Mouse (Mus musculus): ENCODE data around the gene Wdr46. TPM values are rescaled to one million over a fixed set of nuclear protein-coding genes. Genes with fewer than 3 reads are reported as not detected.

Wdr46 gene
- polyA plus RNA-seq, 1 experiment from 2014 or later: 20.1 TPM

DNA sequence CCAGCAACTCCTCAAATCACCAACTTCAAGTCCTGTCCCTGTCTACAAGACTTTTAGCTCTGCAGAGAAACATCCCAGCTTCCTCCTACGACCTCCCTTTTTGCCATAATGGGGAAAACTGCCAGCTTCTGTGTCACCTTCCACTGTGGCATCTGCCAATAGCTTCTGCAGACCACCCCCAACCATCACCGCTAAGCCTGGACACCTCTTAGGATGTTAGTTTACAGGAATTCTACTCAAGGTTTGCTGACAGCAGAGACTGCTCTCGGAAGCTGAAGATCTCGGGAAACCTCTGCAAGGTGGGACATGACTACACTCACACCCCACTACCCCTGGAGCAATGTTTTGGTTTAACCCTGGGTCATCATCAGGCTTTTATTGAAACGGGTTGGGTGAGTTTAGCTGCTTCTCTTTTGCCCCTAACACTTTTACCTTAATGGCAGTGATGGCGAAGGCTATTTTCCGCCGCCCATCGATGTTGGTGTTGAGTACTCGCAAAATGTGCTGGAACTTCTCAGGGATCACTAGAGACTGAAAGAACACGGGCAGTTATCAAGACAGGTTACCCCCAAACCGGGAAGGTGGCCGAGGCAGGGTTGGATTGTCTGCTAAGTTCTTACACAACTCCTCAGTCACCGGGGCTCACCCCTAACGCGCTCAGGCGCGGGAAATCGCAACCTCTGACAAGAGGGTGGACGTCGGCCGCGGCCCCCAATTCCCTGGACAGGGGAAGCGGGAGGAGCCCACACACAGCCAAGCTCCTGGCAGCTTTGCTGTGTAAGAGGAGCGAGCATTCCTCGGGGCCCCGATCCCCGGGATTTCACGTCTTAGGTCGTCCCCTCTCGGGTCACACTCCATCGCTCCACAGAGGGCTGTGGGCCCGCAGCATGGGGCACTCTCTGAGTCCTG lies 14.4 kb downstream of the Wdr46 start:
- H3K27me3 ChIP-seq (ENCODE audit: insufficient read depth, low read length): no peaks in the 10 kb centered on the region
- H3K36me3 ChIP-seq (ENCODE audit: insufficient read depth, low read length): peaks cover 30% of the 10 kb centered on the region
- under 1% methylated on average over 33 of the region's 33 CpGs for WGBS
- peaks cover 29% of the 10 kb centered on the region for H3K4me1 ChIP-seq (replicated peaks; ENCODE audit: insufficient read depth, low read length)
- no peaks in the 10 kb centered on the region for H3K9me3 ChIP-seq (replicated peaks; ENCODE audit: low read length)
- peak overlapping the region; percentile 94 for H3K4me3 ChIP-seq (replicated peaks; ENCODE audit: low read depth, low read length)
- no peak; the same call in 1 of the 2 replicates for ATAC-seq (replicated peaks; ENCODE audit: low FRiP score, low read depth)
- H3K9ac ChIP-seq (ENCODE audit: low read depth, low read length): peak overlapping the region; percentile 94
- DNase-seq (ENCODE audit: low spot score): peak; percentile 42
- no peak for TF ChIP-seq CTCF (IDR thresholded peaks at IDR 0.05; ENCODE audit: low read depth)
- H3K4me2 ChIP-seq (ENCODE audit: low read length): peak overlapping the region; percentile 80
- H3K27ac ChIP-seq: peak overlapping the region; percentile 91

DNA sequence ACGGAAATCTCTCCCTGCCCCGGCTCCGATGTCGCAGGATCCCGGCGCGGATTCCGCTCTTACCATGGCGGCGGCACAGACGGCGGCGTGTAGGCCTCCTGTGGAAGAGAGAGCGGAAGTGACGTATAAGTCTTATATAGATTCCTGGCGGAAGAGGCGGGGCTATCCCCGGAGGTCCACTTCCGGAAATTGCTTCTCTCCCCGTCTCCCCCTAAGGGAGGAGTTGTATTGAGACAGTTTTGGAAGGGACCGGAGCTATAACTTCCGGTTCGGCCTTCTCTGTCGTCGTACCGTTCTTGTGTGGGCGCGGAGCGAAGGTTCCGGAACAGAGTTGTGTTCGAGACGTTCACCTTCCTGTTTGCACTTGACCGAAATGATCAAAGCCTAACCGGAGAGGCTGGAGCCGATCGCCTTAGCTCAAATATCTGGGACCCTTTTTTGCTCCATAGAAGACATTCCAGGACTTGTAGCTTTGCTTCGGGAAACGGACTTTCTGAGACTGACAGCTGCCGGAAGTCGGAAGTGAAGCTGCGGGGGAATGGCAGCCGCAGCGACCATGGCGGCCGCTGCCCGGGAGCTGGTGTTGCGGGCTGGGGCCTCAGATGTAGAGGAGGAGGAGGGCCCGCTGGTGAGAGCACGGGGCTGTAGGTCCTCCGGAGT lies 15.2 kb downstream of the Wdr46 start, which contains the start of the genes Vps52 and Rps18:
Gene Vps52, plus strand, starts transcription at position 258 of the 660 bp plus-strand sequence.
Gene Rps18, minus strand, starts transcription at position 447 of the 660 bp plus-strand sequence.
- WGBS: under 1% methylated on average over 50 of the region's 50 CpGs

DNA sequence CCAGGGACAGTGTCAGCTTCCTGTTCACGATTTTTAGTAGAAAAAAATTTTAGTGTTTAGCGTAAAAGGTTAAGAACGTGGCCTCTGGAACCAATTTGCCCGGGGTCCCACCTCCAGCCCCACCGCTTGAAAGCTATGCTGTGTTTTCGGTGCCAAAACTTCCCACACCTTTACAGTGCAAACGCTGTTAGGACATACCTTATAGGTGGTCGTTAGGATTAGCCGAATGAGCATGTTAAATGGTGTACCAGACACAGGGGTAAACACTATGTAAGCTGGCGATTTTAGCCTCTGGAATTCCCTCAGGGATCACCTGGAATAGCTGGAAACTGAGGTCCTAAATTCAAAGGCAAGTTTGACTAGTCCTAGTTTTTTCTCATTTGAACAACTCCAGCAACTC lies 15.9 kb downstream of the Wdr46 start:
- DNase-seq (ENCODE audit: low spot score) (no peak), ATAC-seq (replicated peaks; ENCODE audit: low FRiP score, low read depth) (no peak)
- Histone ChIP-seq H3K4me2 (ENCODE audit: low read length) (peak overlapping the region; percentile 84), H3K27ac (peak overlapping the region; percentile 91), H3K4me1 (replicated peaks; ENCODE audit: insufficient read depth, low read length) (peaks cover 23% of the 10 kb centered on the region), H3K4me3 (replicated peaks; ENCODE audit: low read depth, low read length) (peak overlapping the region; percentile 94), H3K9ac (ENCODE audit: low read depth, low read length) (peak overlapping the region; percentile 84), H3K9me3 (replicated peaks; ENCODE audit: low read length) (no peaks in the 10 kb centered on the region), H3K27me3 (ENCODE audit: insufficient read depth, low read length) (no peaks in the 10 kb centered on the region), H3K36me3 (ENCODE audit: insufficient read depth, low read length) (peaks cover 38% of the 10 kb centered on the region)
- WGBS: 6% methylated on average over 10 of the region's 10 CpGs
- no peak for TF ChIP-seq CTCF (IDR thresholded peaks at IDR 0.05; ENCODE audit: low read depth)

More for the DNA sequence above, 15.2 kb downstream of the Wdr46 start, which contains the start of the genes Vps52 and Rps18:
- Histone ChIP-seq H3K27me3 (ENCODE audit: insufficient read depth, low read length) (no peaks in the 10 kb centered on the region), H3K36me3 (ENCODE audit: insufficient read depth, low read length) (peaks cover 33% of the 10 kb centered on the region), H3K4me2 (ENCODE audit: low read length) (peak within 1 kb of the TSS; percentile 84), H3K9ac (ENCODE audit: low read depth, low read length) (peak within 1 kb of the TSS; percentile 94), H3K4me1 (replicated peaks; ENCODE audit: insufficient read depth, low read length) (peaks cover 26% of the 10 kb centered on the region), H3K9me3 (replicated peaks; ENCODE audit: low read length) (no peaks in the 10 kb centered on the region), H3K4me3 (replicated peaks; ENCODE audit: low read depth, low read length) (peak within 1 kb of the TSS; percentile 94), H3K27ac (peak within 1 kb of the TSS; percentile 91)
- TF ChIP-seq CTCF (IDR thresholded peaks at IDR 0.05; ENCODE audit: low read depth): peak; percentile 42
- DNase-seq (ENCODE audit: low spot score) (peak; percentile 99), ATAC-seq (replicated peaks; ENCODE audit: low FRiP score, low read depth) (peak; percentile 81)

DNA sequence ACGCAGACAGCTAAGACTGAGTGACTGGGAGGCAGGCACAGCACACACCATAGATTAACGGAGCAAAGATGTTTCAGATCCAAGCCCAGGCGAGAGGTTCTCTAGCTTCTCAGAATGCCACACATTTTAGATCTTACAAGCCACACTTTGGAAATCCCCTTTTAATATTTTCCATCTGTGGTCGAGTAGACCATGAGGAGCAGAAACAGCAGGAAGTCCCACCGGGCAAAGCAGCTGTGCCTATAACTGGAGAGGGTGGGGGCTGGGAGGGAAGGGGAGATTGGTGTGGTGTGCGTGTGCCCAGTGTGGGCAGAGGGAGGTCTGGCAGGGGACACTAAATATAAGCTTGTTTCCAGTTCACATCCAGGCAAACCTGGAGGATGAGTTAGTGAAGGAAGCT lies 17.0 kb downstream of the Wdr46 start:
- WGBS: 89% methylated on average over 6 of the region's 6 CpGs
- no peak overlapping the region for H3K4me3 ChIP-seq (replicated peaks; ENCODE audit: low read depth, low read length)

DNA sequence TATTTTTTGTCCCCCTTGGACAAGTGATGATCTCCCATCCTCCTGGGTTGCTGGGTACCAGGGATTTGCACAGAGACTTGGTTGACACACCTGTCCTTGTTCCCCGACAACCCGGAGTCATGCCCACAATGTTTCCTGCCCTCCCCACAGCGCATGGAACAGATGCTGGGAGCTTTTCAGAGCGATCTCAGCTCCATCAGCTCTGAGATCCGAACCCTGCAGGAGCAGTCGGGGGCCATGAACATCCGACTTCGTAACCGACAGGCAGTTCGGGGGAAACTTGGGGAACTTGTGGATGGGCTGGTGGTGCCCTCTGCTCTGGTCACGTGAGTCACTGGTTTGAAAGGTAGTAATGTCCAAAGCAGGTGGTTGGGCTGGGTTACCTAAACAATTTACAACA lies 18.0 kb downstream of the Wdr46 start:
- peaks cover 48% of the 10 kb centered on the region for H3K36me3 ChIP-seq (ENCODE audit: insufficient read depth, low read length)
- H3K4me2 ChIP-seq (ENCODE audit: low read length): no peak overlapping the region
- no peak overlapping the region for H3K4me3 ChIP-seq (replicated peaks; ENCODE audit: low read depth, low read length)
- TF ChIP-seq CTCF (IDR thresholded peaks at IDR 0.05; ENCODE audit: low read depth): no peak
- peaks cover 11% of the 10 kb centered on the region for H3K4me1 ChIP-seq (replicated peaks; ENCODE audit: insufficient read depth, low read length)
- no peak for ATAC-seq (replicated peaks; ENCODE audit: low FRiP score, low read depth)
- DNase-seq (ENCODE audit: low spot score): no peak
- H3K9me3 ChIP-seq (replicated peaks; ENCODE audit: low read length): no peaks in the 10 kb centered on the region
- 94% methylated on average over 11 of the region's 11 CpGs for WGBS
- no peak overlapping the region for H3K27ac ChIP-seq
- H3K9ac ChIP-seq (ENCODE audit: low read depth, low read length): no peak overlapping the region
- no peaks in the 10 kb centered on the region for H3K27me3 ChIP-seq (ENCODE audit: insufficient read depth, low read length)

More for the DNA sequence above, 17.0 kb downstream of the Wdr46 start:
- Histone ChIP-seq H3K27ac (no peak overlapping the region), H3K36me3 (ENCODE audit: insufficient read depth, low read length) (peaks cover 47% of the 10 kb centered on the region), H3K9me3 (replicated peaks; ENCODE audit: low read length) (no peaks in the 10 kb centered on the region), H3K27me3 (ENCODE audit: insufficient read depth, low read length) (no peaks in the 10 kb centered on the region), H3K9ac (ENCODE audit: low read depth, low read length) (no peak overlapping the region), H3K4me2 (ENCODE audit: low read length) (no peak overlapping the region), H3K4me1 (replicated peaks; ENCODE audit: insufficient read depth, low read length) (peaks cover 16% of the 10 kb centered on the region)
- DNase-seq (ENCODE audit: low spot score) (no peak), ATAC-seq (replicated peaks; ENCODE audit: low FRiP score, low read depth) (no peak)
- no peak for TF ChIP-seq CTCF (IDR thresholded peaks at IDR 0.05; ENCODE audit: low read depth)

DNA sequence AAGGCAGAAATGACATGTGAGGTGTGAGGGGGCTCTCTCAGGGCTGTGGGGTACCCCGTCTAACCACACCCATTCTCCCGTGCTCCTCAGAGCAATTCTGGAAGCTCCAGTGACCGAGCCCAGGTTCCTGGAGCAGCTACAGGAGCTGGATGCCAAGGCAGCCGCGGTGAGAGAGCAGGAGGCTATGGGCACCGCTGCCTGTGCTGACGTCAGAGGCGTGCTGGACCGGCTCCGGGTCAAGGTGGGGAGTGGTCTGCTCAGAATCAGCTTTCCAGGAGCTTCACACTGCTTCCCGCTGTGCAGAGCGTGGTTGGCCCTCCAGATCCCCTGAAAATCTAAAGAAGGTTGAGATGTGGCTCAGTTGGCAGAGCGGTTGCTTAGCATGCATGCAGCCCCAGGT lies 18.7 kb downstream of the Wdr46 start:
- no peak overlapping the region for H3K4me2 ChIP-seq (ENCODE audit: low read length)
- TF ChIP-seq CTCF (IDR thresholded peaks at IDR 0.05; ENCODE audit: low read depth): no peak
- peaks cover 42% of the 10 kb centered on the region for H3K36me3 ChIP-seq (ENCODE audit: insufficient read depth, low read length)
- no peak overlapping the region for H3K9ac ChIP-seq (ENCODE audit: low read depth, low read length)
- 94% methylated on average over 13 of the region's 13 CpGs for WGBS
- peaks cover 6% of the 10 kb centered on the region for H3K4me1 ChIP-seq (replicated peaks; ENCODE audit: insufficient read depth, low read length)
- ATAC-seq (replicated peaks; ENCODE audit: low FRiP score, low read depth) (no peak), DNase-seq (ENCODE audit: low spot score) (no peak)
- no peak overlapping the region for H3K27ac ChIP-seq
- no peaks in the 10 kb centered on the region for H3K27me3 ChIP-seq (ENCODE audit: insufficient read depth, low read length)
- H3K4me3 ChIP-seq (replicated peaks; ENCODE audit: low read depth, low read length): no peak overlapping the region
- H3K9me3 ChIP-seq (replicated peaks; ENCODE audit: low read length): no peaks in the 10 kb centered on the region
